Mouse (Mus musculus): ENCODE results near the gene Tlcd1.

GRCm38 (mm10) chr11:78164604-78164923 lies 11.9 kb upstream of the Tlcd1 start:
- TF ChIP-seq E2F4 (IDR thresholded peaks at IDR 0.05; ENCODE audit: insufficient read depth) (no peak), POLR2A (IDR thresholded peaks at IDR 0.05; ENCODE audit: insufficient read length, low read depth) (no peak), MYOG (IDR thresholded peaks at IDR 0.05; ENCODE audit: control insufficient read depth in 1 of 3, insufficient read depth in 1 of 3, insufficient read length in 2 of 3, low read depth in 2 of 3) (no peak), POLR2AphosphoS2 (IDR thresholded peaks at IDR 0.05; ENCODE audit: insufficient read length, low read depth) (no peak), TCF3 (IDR thresholded peaks at IDR 0.05; ENCODE audit: insufficient read length, low read depth) (no peak), USF1 (IDR thresholded peaks at IDR 0.05; ENCODE audit: low read depth) (no peak)
